Mouse (Mus musculus) neural tube, embryonic 14.5 days (tissue): ENCODE results near the gene Rpa2. TPM values are rescaled to one million over a fixed set of nuclear protein-coding genes. Genes with fewer than 3 reads are reported as not detected.

Source experiments
- ATAC-seq: fragments of 200-750 bp; cut with Nextera tagmentation; 2 replicates; pipeline ENCODE4 v1.8.0; 2017; ENCODE audit warnings: low read depth, mild to moderate bottlenecking, moderate TSS enrichment, moderate library complexity
- H3K27ac ChIP-seq: fragments of 300-500 bp; sonication (generic); 2 replicates; pipeline ENCODE4 v1.5.1; 2014; ENCODE audit warnings: low read depth, mild to moderate bottlenecking, control low read depth, low read length, moderate library complexity, mixed read lengths
- H3K27me3 ChIP-seq: fragments of 300-500 bp; sonication (generic); 2 replicates; pipeline ENCODE4 v1.6.1; 2014; ENCODE audit warnings: low read length; ENCODE audit not compliant: control insufficient read depth, insufficient read depth
- H3K36me3 ChIP-seq: fragments of 300-500 bp; sonication (generic); 2 replicates; pipeline ENCODE4 v1.6.1; 2014; ENCODE audit warnings: low read length, mixed read lengths; ENCODE audit not compliant: control insufficient read depth, insufficient read depth
- H3K4me1 ChIP-seq: fragments of 300-500 bp; sonication (generic); 2 replicates; pipeline ENCODE4 v1.6.1; 2014; ENCODE audit warnings: low read length; ENCODE audit not compliant: control insufficient read depth, insufficient read depth
- H3K4me2 ChIP-seq: fragments of 300-500 bp; sonication (generic); 2 replicates; pipeline ENCODE4 v1.6.1; 2014; ENCODE audit warnings: mild to moderate bottlenecking, low read depth, low read length, control low read depth
- H3K4me3 ChIP-seq: fragments of 300-500 bp; sonication (generic); 2 replicates; pipeline ENCODE4 v1.5.1; 2014; ENCODE audit warnings: low read depth, low read length, control low read depth, mixed read lengths
- H3K9ac ChIP-seq: fragments of 300-500 bp; sonication (generic); replicated peaks from 2 replicates; pipeline ENCODE4 v1.6.1; 2014; ENCODE audit warnings: low read depth, mild to moderate bottlenecking, control low read depth, low read length, mixed read lengths
- H3K9me3 ChIP-seq: fragments of 300-500 bp; sonication (generic); 2 replicates; pipeline ENCODE4 v1.6.1; 2016; ENCODE audit warnings: low read length; ENCODE audit not compliant: control insufficient read depth
- WGBS: fragments of 180-500 bp; shearing (Covaris S2); extraction: QIAGEN DNeasy Blood & Tissue Kit; methylation state at CpG from one replicate; pipeline ENCODE4 v1.1.7; 2014; 5-methylcytosine and 5-hydroxymethylcytosine counted together
- polyA plus RNA-seq: library from polyadenylated mRNA; unstranded; fragments of >200 nt; fragmentation: Nextera tagmentation; extraction: Ambion mirVana; gene quantifications from 2 replicates; pipeline ENCODE4 v1.2.1, GENCODE M21; 2014

The Rpa2 gene
- polyA plus RNA-seq, 1 experiment from 2014 or later: 35.0 TPM

GRCm38 (mm10) chr4:132805146-132805545 lies 37.0 kb downstream of the Rpa2 start:
- Histone ChIP-seq H3K4me3 (no peak overlapping the region), H3K4me2 (no peak overlapping the region), H3K27ac (no peak overlapping the region), H3K4me1 (no peaks in the 10 kb centered on the region), H3K9ac (no peak overlapping the region), H3K9me3 (no peaks in the 10 kb centered on the region), H3K36me3 (no peaks in the 10 kb centered on the region), H3K27me3 (no peaks in the 10 kb centered on the region)
- 84% methylated on average over 5 of the region's 5 CpGs for WGBS
- no peak for ATAC-seq

GRCm38 (mm10) chr4:132805599-132806197 lies 37.6 kb downstream of the Rpa2 start:
- Histone ChIP-seq H3K27me3 (no peaks in the 10 kb centered on the region), H3K4me1 (no peaks in the 10 kb centered on the region), H3K27ac (no peak overlapping the region), H3K9ac (no peak overlapping the region), H3K36me3 (no peaks in the 10 kb centered on the region), H3K9me3 (no peaks in the 10 kb centered on the region), H3K4me2 (no peak overlapping the region), H3K4me3 (no peak overlapping the region)
- no peak for ATAC-seq
- 85% methylated on average over 12 of the region's 12 CpGs for WGBS

- H3K9ac ChIP-seq: no peak overlapping the region
- no peak overlapping the region for H3K4me2 ChIP-seq
- WGBS: 91% methylated on average over 7 of the region's 7 CpGs
- no peak for ATAC-seq
- H3K27me3 ChIP-seq: no peaks in the 10 kb centered on the region
- H3K27ac ChIP-seq: no peak overlapping the region
- no peaks in the 10 kb centered on the region for H3K9me3 ChIP-seq
- no peaks in the 10 kb centered on the region for H3K36me3 ChIP-seq
- no peak overlapping the region for H3K4me3 ChIP-seq
- no peaks in the 10 kb centered on the region for H3K4me1 ChIP-seq
Observed at GRCm38 (mm10) chr4:132806620-132807191, 38.6 kb downstream of the Rpa2 start.

DNA sequence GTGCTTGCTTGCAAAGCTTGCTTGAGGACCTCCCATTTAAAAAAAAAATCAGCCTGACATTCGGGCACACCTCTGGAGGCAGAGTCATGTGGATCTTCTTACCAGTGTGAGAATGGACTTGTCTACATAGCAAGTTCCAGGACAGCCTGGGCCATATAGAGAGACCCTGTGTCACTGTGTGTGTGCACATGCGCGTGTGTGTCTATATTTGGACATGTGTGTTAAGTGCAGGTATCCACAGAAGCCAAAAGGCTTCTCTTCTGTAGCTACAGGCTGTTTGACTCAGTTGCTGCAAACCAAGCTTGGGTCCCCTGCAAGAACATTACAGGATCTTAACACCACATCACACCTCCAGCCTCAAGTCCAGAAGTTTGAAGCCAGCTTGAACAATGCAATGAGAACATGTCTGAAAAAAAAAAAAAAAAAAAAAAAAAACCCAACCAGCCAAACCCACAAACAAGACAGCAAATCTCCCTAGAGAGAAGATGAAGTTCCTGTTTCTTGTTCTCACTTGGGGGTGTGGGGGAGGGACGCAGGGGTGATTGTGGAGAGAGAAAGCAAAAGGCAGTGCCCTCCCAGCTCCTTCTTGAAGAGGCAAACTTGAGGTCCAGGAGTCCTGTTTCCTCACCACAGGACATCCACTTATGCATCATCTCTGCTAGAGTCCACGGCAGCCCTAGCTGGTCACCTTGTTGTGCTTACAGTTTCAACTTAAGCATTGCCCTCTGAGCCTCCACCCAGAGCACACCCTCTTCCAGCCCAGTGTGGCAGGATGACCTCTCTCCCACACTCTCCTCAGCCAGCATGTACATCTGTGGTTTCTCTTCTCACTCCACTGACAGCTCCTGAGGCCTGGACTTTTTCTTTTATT lies 39.9 kb downstream of the Rpa2 start:
- no peak overlapping the region for H3K9ac ChIP-seq
- no peaks in the 10 kb centered on the region for H3K36me3 ChIP-seq
- no peaks in the 10 kb centered on the region for H3K4me1 ChIP-seq
- ATAC-seq: no peak
- H3K27ac ChIP-seq: no peak overlapping the region
- H3K9me3 ChIP-seq: no peaks in the 10 kb centered on the region
- 80% methylated on average over 5 of the region's 5 CpGs for WGBS
- no peaks in the 10 kb centered on the region for H3K27me3 ChIP-seq
- no peak overlapping the region for H3K4me3 ChIP-seq
- H3K4me2 ChIP-seq: no peak overlapping the region

GRCm38 (mm10) chr4:132809621-132810020 lies 41.5 kb downstream of the Rpa2 start:
- no peak overlapping the region for H3K27ac ChIP-seq
- H3K4me2 ChIP-seq: no peak overlapping the region
- no peak for ATAC-seq
- H3K36me3 ChIP-seq: no peaks in the 10 kb centered on the region
- H3K27me3 ChIP-seq: no peaks in the 10 kb centered on the region
- WGBS: 92% methylated on average over 5 of the region's 5 CpGs
- H3K9me3 ChIP-seq: no peaks in the 10 kb centered on the region
- no peaks in the 10 kb centered on the region for H3K4me1 ChIP-seq
- H3K4me3 ChIP-seq: no peak overlapping the region
- H3K9ac ChIP-seq: no peak overlapping the region

DNA sequence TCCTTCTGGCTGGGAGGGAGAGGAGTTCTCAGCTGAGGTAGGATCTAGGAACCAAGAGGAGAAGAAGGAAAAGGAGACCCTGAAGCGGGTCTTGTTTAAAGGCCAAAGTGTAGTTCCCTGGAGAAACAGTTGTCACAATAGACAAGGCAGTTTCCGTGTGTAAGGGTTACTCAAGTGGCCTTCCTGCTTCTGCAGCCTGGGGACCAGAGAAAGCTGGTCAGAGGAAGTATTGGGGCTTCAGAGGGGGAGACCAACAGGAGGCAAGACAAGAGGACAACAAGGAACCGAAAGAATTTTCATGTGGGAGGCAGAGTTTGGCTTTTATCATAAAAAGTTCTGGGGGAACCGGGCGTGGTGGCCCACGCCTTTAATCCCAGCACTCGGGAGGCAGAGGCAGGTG lies 48.3 kb downstream of the Rpa2 start:
- H3K4me3 ChIP-seq: no peak overlapping the region
- no peak overlapping the region for H3K9ac ChIP-seq
- H3K4me2 ChIP-seq: no peak overlapping the region
- ATAC-seq: no peak
- H3K27ac ChIP-seq: no peak overlapping the region
- H3K4me1 ChIP-seq: no peaks in the 10 kb centered on the region
- H3K9me3 ChIP-seq: no peaks in the 10 kb centered on the region; the same call in 1 of the 2 replicates
- H3K27me3 ChIP-seq: no peaks in the 10 kb centered on the region
- 86% methylated on average over 7 of the region's 7 CpGs for WGBS
- no peaks in the 10 kb centered on the region for H3K36me3 ChIP-seq

DNA sequence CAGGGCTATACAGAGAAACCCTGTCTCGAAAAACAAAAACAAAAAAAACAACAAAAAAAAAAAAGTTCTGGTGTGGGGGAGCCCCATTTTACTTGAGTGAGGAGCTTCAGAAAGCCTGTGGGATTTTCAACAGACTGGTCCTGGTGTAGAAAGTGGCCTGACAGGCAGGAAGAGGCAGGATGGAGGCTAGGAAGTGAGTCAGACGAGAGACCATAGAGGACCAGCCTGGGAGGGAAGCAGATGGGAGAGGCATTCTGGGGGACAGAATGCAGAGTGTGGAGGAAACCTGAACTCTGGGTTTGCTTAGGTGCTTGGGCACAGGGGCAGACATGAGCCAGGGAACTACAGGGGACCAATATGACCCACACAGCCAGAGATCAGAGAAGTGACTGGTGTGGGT lies 48.7 kb downstream of the Rpa2 start:
- H3K36me3 ChIP-seq: no peaks in the 10 kb centered on the region
- H3K4me3 ChIP-seq: no peak overlapping the region
- no peak overlapping the region for H3K27ac ChIP-seq
- no peak for ATAC-seq
- H3K9ac ChIP-seq: no peak overlapping the region
- WGBS: 57% methylated on average over 2 of the region's 2 CpGs
- no peaks in the 10 kb centered on the region for H3K4me1 ChIP-seq
- no peaks in the 10 kb centered on the region for H3K27me3 ChIP-seq
- H3K9me3 ChIP-seq: no peaks in the 10 kb centered on the region; the same call in 1 of the 2 replicates
- no peak overlapping the region for H3K4me2 ChIP-seq

DNA sequence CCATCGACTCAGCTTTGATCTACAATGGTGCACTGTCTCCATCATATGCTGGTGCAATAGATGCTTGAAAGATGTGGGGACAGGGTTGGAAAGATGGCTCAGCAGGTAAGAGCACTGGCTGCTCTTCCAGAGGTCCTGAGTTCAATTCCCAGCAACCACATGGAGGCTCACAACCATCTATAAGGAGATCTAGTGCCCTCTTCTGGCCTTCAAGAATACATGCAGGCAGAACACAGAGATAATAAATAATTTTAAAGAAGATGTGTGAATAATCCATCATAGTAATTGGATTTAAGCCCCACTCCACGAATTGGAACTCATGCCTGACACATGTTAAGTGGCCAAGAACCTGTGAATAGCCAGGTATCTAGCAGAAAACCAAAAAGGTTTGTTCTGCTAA lies 50.3 kb downstream of the Rpa2 start:
- H3K27ac ChIP-seq: no peak overlapping the region
- no peak for ATAC-seq
- H3K4me1 ChIP-seq: no peaks in the 10 kb centered on the region
- H3K9me3 ChIP-seq: no peaks in the 10 kb centered on the region; the same call in 1 of the 2 replicates
- no peak overlapping the region for H3K9ac ChIP-seq
- H3K36me3 ChIP-seq: no peaks in the 10 kb centered on the region
- H3K4me2 ChIP-seq: no peak overlapping the region
- WGBS: 59% methylated on average over 2 of the region's 2 CpGs
- H3K4me3 ChIP-seq: no peak overlapping the region
- H3K27me3 ChIP-seq: no peaks in the 10 kb centered on the region
